Mouse (Mus musculus) lung, adult 2 months (tissue): ENCODE data around the gene Erbin. TPM values are rescaled to one million over a fixed set of nuclear protein-coding genes. Genes with fewer than 3 reads are reported as not detected.

ENCODE experiments used
- DNase-seq: peaks from one replicate; pipeline ENCODE4 v3.0.0; 2022
- H3K4me1 ChIP-seq: fragments of 200-500 bp; 2 replicates; pipeline ENCODE4 v1.6.1; 2011; ENCODE audit warnings: low read length; ENCODE audit not compliant: control insufficient read depth, insufficient read depth
- H3K4me3 ChIP-seq: fragments of 200-500 bp; replicated peaks from 2 replicates; pipeline ENCODE3; 2011; ENCODE audit warnings: low read depth, mild to moderate bottlenecking, control low read depth, low read length; ENCODE audit errors: extremely low read depth
- CTCF ChIP-seq: fragments of 200-500 bp; IDR thresholded peaks from 2 replicates; pipeline ENCODE4 v1.5.1; 2011; ENCODE audit warnings: mild to moderate bottlenecking, low read length, control low read depth; ENCODE audit not compliant: insufficient read depth
- POLR2A ChIP-seq: fragments of 200-500 bp; IDR thresholded peaks from 2 replicates; pipeline ENCODE4 v1.6.1; 2011; ENCODE audit warnings: low read depth, mild to moderate bottlenecking, control low read depth, low read length, borderline replicate concordance; ENCODE audit errors: extremely low read depth
- WGBS: fragments of 180-500 bp; shearing (Covaris S2); methylation state at CpG from one replicate; pipeline ENCODE4 v1.1.7; 2018; 5-methylcytosine and 5-hydroxymethylcytosine counted together
- polyA plus RNA-seq: library from polyadenylated mRNA; depleted of rRNA; stranded (reverse); fragments of >200 nt; gene quantifications from 2 replicates; pipeline ENCODE4 v1.2.3, GENCODE M21; 2012; rRNA removed

Gene Erbin
- polyA plus RNA-seq, 1 experiment = 17.4 TPM

DNA sequence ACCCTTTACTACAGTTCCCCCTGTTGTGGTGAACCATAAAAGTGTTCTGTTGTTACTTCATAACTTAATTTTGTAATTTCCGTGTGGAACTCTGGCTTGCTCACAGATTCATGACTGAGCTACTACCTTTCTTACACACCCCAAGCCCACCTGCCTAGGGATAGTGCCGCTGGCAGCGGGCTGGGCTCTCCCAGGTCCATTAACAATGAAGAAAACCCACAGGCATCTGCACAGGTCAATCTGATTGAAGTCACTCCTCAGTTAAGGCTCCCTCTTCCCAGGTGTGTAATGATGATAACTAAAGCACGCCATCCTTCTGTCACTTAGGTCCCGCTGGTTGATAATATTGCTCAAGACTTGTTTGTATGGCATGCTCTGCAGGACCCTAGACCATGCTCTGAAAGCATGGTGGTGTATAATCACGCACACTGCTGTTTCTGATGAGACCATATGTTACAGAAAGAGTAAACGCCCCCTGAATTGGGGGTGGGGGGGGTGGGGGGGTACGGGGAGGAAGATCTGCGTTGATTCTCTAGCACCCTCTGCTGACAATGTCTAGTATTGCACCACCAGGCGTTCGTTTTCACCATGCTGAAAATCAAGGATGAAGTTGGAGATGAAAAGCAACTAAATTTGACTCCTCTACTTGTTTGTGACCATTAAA is 140.3 kb downstream of the Erbin start:
- 32% methylated on average over 11 of the region's 11 CpGs for WGBS
- H3K4me3 ChIP-seq = no peak overlapping the region
- no peak for DNase-seq
- TF ChIP-seq POLR2A (no peak), CTCF (peak; percentile 44)
- no peaks in the 10 kb centered on the region for H3K4me1 ChIP-seq

DNA sequence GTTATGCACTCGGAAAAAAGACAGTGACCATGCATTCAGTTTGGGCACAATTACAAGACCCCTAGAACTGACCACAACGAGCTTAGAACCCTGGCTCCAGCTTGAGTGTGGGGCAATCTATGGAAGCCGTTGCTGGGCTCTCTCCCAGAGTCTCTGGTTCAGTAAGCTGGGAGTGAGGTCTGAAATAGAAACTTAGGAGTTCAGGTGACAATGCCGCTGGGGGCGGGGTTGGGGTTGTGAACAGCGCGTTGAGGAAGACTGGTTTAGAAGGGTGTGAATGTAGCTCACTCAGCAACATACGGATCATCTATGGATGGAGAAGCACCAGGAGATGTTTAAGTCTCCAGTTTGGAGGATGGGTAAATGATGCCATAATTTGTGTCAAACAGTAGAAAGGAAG is 143.2 kb downstream of the Erbin start:
- no peak overlapping the region for H3K4me3 ChIP-seq
- WGBS = 74% methylated on average over 8 of the region's 8 CpGs
- peaks cover 7% of the 10 kb centered on the region for H3K4me1 ChIP-seq
- no peak for TF ChIP-seq POLR2A
- TF ChIP-seq CTCF = no peak
- no peak for DNase-seq

GRCm38 (mm10) chr13:103774119-103774757 is 146.1 kb downstream of the Erbin start, which contains the start of gene Srek1:
TSS of gene Srek1 (minus strand) at chr13:103774608.
- TF ChIP-seq POLR2A (peak; percentile 77; the same call in 1 of the 2 replicates), CTCF (no peak)
- WGBS = under 1% methylated on average over 81 of the region's 81 CpGs
- Histone ChIP-seq H3K4me1 (peaks cover 7% of the 10 kb centered on the region), H3K4me3 (peak within 1 kb of the TSS; percentile 93)
- peak; percentile 91 for DNase-seq

- Histone ChIP-seq H3K4me1 (peaks cover 7% of the 10 kb centered on the region), H3K4me3 (peak overlapping the region; percentile 93)
- under 1% methylated on average over 36 of the region's 36 CpGs for WGBS
- no peak for TF ChIP-seq CTCF
- no peak for TF ChIP-seq POLR2A
- DNase-seq = no peak
Measured at GRCm38 (mm10) chr13:103773407-103774118, 146.8 kb downstream of the Erbin start.

DNA sequence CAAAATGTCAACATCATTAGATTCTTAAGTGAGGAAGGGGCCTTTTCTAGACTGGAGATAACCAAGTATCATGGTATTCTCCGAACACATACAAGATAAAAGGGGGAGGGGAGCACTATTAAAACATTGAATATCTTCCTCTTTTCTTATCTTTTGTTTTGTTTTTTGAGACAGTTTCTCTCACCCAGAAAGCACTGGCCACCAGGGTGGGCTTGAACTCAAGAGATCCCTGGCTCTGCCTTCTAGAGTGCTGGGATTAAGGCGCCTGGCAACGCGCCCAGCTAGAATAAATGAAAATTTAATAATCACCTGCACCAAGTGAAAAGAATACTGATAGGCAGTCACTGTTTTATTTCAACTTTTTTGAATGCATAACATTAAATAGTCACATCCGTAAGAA is 147.4 kb downstream of the Erbin start:
- DNase-seq = no peak
- Histone ChIP-seq H3K4me1 (peaks cover 7% of the 10 kb centered on the region), H3K4me3 (peak overlapping the region; percentile 93)
- no peak for TF ChIP-seq POLR2A
- no peak for TF ChIP-seq CTCF
- 25% methylated on average over 5 of the region's 5 CpGs for WGBS

DNA sequence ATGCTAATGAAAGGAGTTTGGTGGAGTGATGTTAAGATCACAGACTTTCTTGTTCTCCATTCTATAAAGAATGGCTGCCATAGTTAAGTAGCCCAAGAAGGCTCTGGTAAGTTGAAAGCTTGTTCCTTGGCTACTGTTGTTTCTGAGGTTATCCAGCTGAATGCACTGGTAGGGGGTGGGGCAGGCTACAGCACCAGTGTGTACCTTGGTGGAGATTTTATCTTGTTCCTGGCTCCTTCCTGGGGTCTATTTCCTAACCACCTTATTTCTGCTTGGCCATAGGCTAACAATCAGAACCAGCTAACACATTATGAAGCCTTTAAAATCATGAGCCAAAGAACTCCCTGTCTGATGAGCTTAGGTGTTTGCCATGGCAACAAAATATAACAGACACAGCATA is 149.5 kb downstream of the Erbin start:
- TF ChIP-seq POLR2A = no peak
- TF ChIP-seq CTCF = no peak
- no peak overlapping the region for H3K4me3 ChIP-seq
- peaks cover 7% of the 10 kb centered on the region for H3K4me1 ChIP-seq
- no peak for DNase-seq

Other genes starting within 250 kb of the Erbin start
- 48.6 and 60.7 TPM in 2 replicates for gene Srek1, start 145.9 kb downstream of the Erbin start, polyA plus RNA-seq
- 7.7 and 12.4 TPM in 2 replicates for gene Nln, start 189.1 kb upstream of the Erbin start, polyA plus RNA-seq
- 2.1 and 2.5 TPM in 2 replicates for gene Sgtb, start 189.2 kb upstream of the Erbin start, polyA plus RNA-seq